Mouse (Mus musculus): ENCODE results near the gene Ube2z.

The Ube2z gene

GRCm38 (mm10) chr11:96005403-96006271 lies 59.6 kb downstream of the Ube2z start, which contains the start of gene Igf2bp1:
Igf2bp1 (minus strand) TSS chr11:96005940.
- DNase-seq = no peak

DNA sequence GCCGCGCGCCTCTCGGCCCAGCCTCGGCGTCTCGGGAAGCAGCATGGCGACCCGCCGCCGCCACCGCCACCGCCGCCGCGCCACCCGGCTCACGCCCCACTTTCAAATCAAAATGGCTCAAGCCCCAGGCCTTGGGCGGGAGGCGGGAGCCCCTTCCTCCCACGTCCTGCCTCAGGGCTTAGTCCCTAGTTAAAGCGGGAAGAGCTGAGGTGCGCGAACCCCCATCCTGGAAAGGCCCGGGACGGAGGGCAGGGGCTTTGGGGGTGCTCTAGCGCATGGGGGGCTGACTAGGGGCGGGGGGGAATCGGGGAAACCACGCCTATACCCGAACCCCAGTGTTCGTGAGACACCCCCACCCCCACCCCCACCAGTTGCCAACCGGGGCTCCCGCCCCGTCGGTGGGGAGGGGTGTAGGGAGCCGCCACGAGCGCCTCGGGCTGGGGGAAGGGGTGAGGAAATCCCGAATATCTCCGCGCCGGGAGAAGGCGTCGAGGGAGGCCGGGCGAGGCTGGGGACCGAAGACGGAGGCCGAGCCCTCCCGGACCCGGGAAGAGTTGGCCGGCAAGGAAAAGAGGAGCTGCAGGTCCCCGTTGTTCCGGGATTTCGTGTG lies 60.3 kb downstream of the Ube2z start:
- no peak for DNase-seq

- DNase-seq = no peak
Measured at GRCm38 (mm10) chr11:96003969-96004792, 61.0 kb downstream of the Ube2z start.

DNA sequence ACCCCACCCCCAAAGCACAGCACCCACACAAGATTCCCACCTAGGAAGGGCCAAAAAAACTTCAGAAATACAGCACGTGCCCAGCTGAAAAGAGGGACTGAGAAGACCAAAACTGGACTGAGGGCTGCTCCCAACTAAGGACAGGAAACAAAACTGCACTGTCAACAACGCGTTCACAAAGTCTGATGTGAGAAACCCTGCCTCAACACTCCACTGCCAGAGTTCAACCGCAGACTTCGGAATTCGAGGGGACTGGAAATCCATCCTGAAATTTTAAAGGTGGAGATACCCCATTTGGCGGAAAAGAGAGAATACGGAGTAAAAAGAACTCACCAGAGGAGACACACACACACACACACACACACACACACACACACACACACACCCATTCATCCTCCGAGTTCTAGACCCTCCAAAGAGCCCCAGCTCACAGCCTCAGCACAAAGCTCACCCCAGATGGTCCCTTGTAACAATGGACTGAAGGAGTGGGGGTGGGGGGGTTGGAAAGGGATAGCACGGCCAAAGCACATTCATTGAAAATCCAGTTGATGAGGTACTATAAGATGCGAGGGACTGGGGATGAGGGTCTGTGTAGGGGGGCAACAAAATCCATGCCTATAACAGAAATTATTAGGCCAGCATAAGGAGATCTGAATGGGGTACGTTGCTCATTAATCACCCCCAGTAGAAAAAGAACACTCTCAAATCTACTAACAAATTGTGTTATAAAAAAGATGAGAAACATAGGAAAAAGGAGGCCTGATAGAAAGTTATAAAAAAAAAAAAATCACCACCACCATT lies 61.9 kb downstream of the Ube2z start:
- DNase-seq = no peak

Data from right cerebral cortex, adult 18-20 months (tissue).